Mouse (Mus musculus) kidney, adult 2 months (tissue): ENCODE results near the gene Zdhhc14.

Source experiments
- CTCF ChIP-seq: fragments of 200-500 bp; conservative IDR thresholded peaks from 2 replicates; pipeline ENCODE4 v1.5.1; 2011; ENCODE audit warnings: low read depth, mild to moderate bottlenecking, control low read depth, low read length, moderate library complexity, mixed read lengths; ENCODE audit not compliant: insufficient read depth, insufficient read length
- POLR2A ChIP-seq: fragments of 200-500 bp; IDR thresholded peaks from one replicate; pipeline ENCODE4 v1.6.1; 2011; ENCODE audit warnings: low read depth, low read length, control low read depth

DNA sequence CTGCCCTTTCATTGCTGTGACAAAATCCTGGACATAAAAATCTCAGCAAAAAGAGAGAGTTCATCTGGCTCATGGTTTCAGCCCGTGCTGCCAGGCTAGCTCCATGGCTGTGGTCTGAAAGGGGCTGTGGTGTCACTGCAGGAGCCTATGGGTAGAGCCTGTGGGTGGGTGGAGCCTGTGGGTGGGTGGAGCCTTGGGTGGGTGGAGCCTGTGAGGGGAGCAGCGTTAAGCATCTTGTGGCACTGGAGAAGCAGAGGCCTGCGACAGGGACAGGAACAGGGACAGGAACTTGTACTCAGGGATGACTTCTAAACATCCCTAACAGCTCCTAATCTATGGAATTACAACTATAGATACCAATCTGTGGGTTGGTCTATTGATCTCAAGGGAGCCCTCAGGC, 20.1 kb upstream of the Zdhhc14 start:
- TF ChIP-seq CTCF: no peak
- no peak for TF ChIP-seq POLR2A
